Mouse (Mus musculus) heart, postnatal 14 days (tissue): ENCODE data around the gene Gabrg1. TPM values are rescaled to one million over a fixed set of nuclear protein-coding genes. Genes with fewer than 3 reads are reported as not detected.

ENCODE experiments used
- DNase-seq, 2 experiments: peaks; one replicate each; pipeline ENCODE4 v3.0.0; 2021 to 2022
- intact Hi-C: fragments of 180-260 bp; cut with DNase I; formaldehyde crosslinking; loops from one replicate; pipeline ENCODE4 v1.15.1; 2025
- long read RNA-seq, 2 experiments: library from polyadenylated mRNA; stranded (forward); transcript quantifications; one replicate each; pipeline ENCODE4 v2.0.0; 2021
- total RNA-seq, 2 experiments: library from RNA; stranded (reverse); gene quantifications; 2 replicates each; pipeline ENCODE4 v1.2.3; 2021

Gene Gabrg1
- not detected for total RNA-seq
- long read RNA-seq, experiment 1 = 0 reads
- long read RNA-seq, experiment 2 = 0 reads

GRCm38 (mm10) chr5:70842192-70843095 lies at the start of gene Gabrg1:
Gene Gabrg1 (minus strand): TSS chr5:70842617.
- intact Hi-C loops = no loop called here
- no peak for DNase-seq

GRCm38 (mm10) chr5:70884026-70884425 lies 41.6 kb upstream of the Gabrg1 start:
- intact Hi-C loops = no loop called here

GRCm38 (mm10) chr5:70870081-70870480 lies 27.7 kb upstream of the Gabrg1 start:
- intact Hi-C loops = no loop called here
- DNase-seq = no peak

More at GRCm38 (mm10) chr5:70884026-70884425, 41.6 kb upstream of the Gabrg1 start:
- DNase-seq = no peak

- intact Hi-C loops = no loop called here
- DNase-seq = no peak
These were observed 798 bp upstream of the Gabrg1 start for GRCm38 (mm10) chr5:70843096-70843734.

GRCm38 (mm10) chr5:70818681-70819080 lies 23.7 kb downstream of the Gabrg1 start:
- intact Hi-C loops = no loop called here
- no peak for DNase-seq

- intact Hi-C loops = no loop called here
- no peak for DNase-seq
These were observed 106.3 kb downstream of the Gabrg1 start for GRCm38 (mm10) chr5:70736156-70736555.

GRCm38 (mm10) chr5:70704361-70704760 lies 138.1 kb downstream of the Gabrg1 start:
- DNase-seq = no peak
- intact Hi-C loops = no loop called here
